ENCODE assay signal across 8 mouse cellular contexts in the genomic region with DNA sequence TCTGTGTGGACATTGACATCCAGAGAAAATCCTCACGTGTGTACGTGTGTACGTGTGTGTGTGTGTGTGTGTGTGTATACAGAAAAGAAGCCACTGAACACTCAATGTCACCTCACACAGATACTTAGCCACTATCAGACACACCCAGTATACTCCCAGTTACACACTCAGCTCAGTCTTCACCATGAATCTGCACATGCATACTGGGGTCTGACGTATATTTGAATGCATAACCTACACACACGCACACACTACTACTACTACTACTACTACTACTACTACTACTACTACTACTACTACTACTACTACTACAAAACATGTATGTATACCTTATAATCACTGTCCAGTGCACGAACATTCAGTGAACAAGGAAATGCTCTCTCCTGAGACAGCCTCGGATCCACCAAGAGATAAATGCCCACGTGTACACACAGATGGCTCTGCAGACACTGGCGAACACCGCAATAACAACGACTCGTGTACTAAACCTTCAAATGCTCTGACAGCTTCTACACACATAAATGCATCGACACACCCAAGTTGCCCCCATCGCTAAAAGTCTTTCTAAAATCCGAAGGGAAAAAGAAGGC. TPM values are rescaled to one million over a fixed set of nuclear protein-coding genes. Genes with fewer than 3 reads are reported as not detected.
A peak's percentile ranks its signal among the peaks of the same experiment; 100 is the strongest.
DNase-seq lines count a peak whose midpoint lies in the region; ATAC-seq and TF ChIP-seq lines count a peak whose summit lies in the region.

No protein-coding gene starts in this region.

- WGBS in lung, embryonic 14.5 days, result 41% methylated on average over 15 of the region's 15 CpGs
- WGBS in forebrain, embryonic 14.5 days, result 55% methylated on average over 15 of the region's 15 CpGs
- WGBS in intestine, postnatal 0 days, result 38% methylated on average over 15 of the region's 15 CpGs
- 46% methylated on average over 15 of the region's 15 CpGs for WGBS in neural tube, embryonic 15.5 days

- no peak for DNase-seq in lung, embryonic 14.5 days
- DNase-seq in lung, postnatal 25 days (ENCODE audit: low spot score), result no peak
- no peak for DNase-seq in forebrain, embryonic 14.5 days (ENCODE audit: low spot score)
- no peak for DNase-seq in natural killer cell, adult 2 months (ENCODE audit: low spot score in 2 of 2)
- no peak for DNase-seq in spleen, adult 12 weeks (ENCODE audit: low spot score)

- peak overlapping the region; percentile 32 for H3K4me3 ChIP-seq in lung, embryonic 14.5 days (ENCODE audit: low read depth, low read length)
- peak overlapping the region; percentile 27 for H3K4me3 ChIP-seq in forebrain, embryonic 14.5 days (ENCODE audit: low read depth, low read length)
- peak overlapping the region; percentile 31 for H3K4me3 ChIP-seq in intestine, postnatal 0 days (ENCODE audit: low read depth, low read length)
- H3K4me3 ChIP-seq in neural tube, embryonic 15.5 days (replicated peaks), result peak overlapping the region; percentile 39

- no peaks in the 10 kb centered on the region for H3K4me1 ChIP-seq in lung, embryonic 14.5 days (ENCODE audit: insufficient read depth)
- peaks cover 5% of the 10 kb centered on the region; the same call in 1 of the 2 replicates for H3K4me1 ChIP-seq in forebrain, embryonic 14.5 days (ENCODE audit: control insufficient read depth, insufficient read depth, low read length)
- no peaks in the 10 kb centered on the region for H3K4me1 ChIP-seq in intestine, postnatal 0 days (replicated peaks; ENCODE audit: control insufficient read depth, insufficient read depth, low read length)
- H3K4me1 ChIP-seq in neural tube, embryonic 15.5 days, result peaks cover 15% of the 10 kb centered on the region

- H3K36me3 ChIP-seq in lung, embryonic 14.5 days (ENCODE audit: insufficient read depth), result no peaks in the 10 kb centered on the region
- no peaks in the 10 kb centered on the region for H3K36me3 ChIP-seq in forebrain, embryonic 14.5 days (ENCODE audit: control insufficient read depth, insufficient read depth, low read length)
- H3K36me3 ChIP-seq in intestine, postnatal 0 days (ENCODE audit: control insufficient read depth, insufficient read depth), result no peaks in the 10 kb centered on the region
- no peaks in the 10 kb centered on the region for H3K36me3 ChIP-seq in neural tube, embryonic 15.5 days

- H3K27me3 ChIP-seq in lung, embryonic 14.5 days (ENCODE audit: insufficient read depth, low read length), result no peaks in the 10 kb centered on the region
- H3K27me3 ChIP-seq in forebrain, embryonic 14.5 days (replicated peaks; ENCODE audit: control insufficient read depth, insufficient read depth, low read length), result no peaks in the 10 kb centered on the region
- H3K27me3 ChIP-seq in intestine, postnatal 0 days (replicated peaks; ENCODE audit: control insufficient read depth, insufficient read depth, low read length), result no peaks in the 10 kb centered on the region
- H3K27me3 ChIP-seq in neural tube, embryonic 15.5 days (replicated peaks), result no peaks in the 10 kb centered on the region

- H3K9me3 ChIP-seq in lung, embryonic 14.5 days (ENCODE audit: low read depth, low read length), result no peaks in the 10 kb centered on the region
- no peaks in the 10 kb centered on the region for H3K9me3 ChIP-seq in forebrain, embryonic 14.5 days (replicated peaks; ENCODE audit: control insufficient read depth, low read length)
- no peaks in the 10 kb centered on the region for H3K9me3 ChIP-seq in intestine, postnatal 0 days (ENCODE audit: control insufficient read depth)
- no peaks in the 10 kb centered on the region for H3K9me3 ChIP-seq in neural tube, embryonic 15.5 days (replicated peaks)

- no peak for TF ChIP-seq CTCF in lung, embryonic 14.5 days (IDR thresholded peaks at IDR 0.05; ENCODE audit: low read depth)
- no peak for TF ChIP-seq CTCF in intestine, postnatal 0 days (IDR thresholded peaks at IDR 0.05; ENCODE audit: low read depth)

- H3K9ac ChIP-seq in lung, embryonic 14.5 days, result peak overlapping the region; percentile 45
- H3K9ac ChIP-seq in forebrain, embryonic 14.5 days (ENCODE audit: low read length), result peak overlapping the region; percentile 60
- no peak overlapping the region for H3K9ac ChIP-seq in intestine, postnatal 0 days (ENCODE audit: low read depth, low read length)
- peak overlapping the region; percentile 48; the same call in 1 of the 2 replicates for H3K9ac ChIP-seq in neural tube, embryonic 15.5 days (replicated peaks)

- peak; percentile 29; the same call in 1 of the 2 replicates for ATAC-seq in lung, embryonic 14.5 days (ENCODE audit: insufficient read depth)
- ATAC-seq in forebrain, embryonic 14.5 days, result peak; percentile 55
- no peak for ATAC-seq in intestine, postnatal 0 days
- ATAC-seq in neural tube, embryonic 15.5 days (ENCODE audit: low FRiP score), result no peak; the same call in 1 of the 2 replicates
- ATAC-seq in megakaryocyte-erythroid progenitor cell, adult 5-6 weeks (replicated peaks; ENCODE audit: low FRiP score, low TSS enrichment, poor library complexity, severe bottlenecking), result no peak

- H3K27ac ChIP-seq in lung, embryonic 14.5 days (ENCODE audit: low read depth), result no peak overlapping the region
- no peak overlapping the region for H3K27ac ChIP-seq in forebrain, embryonic 14.5 days (ENCODE audit: low read depth, low read length)
- H3K27ac ChIP-seq in intestine, postnatal 0 days (ENCODE audit: low read depth, low read length), result no peak overlapping the region
- no peak overlapping the region for H3K27ac ChIP-seq in neural tube, embryonic 15.5 days (replicated peaks)

- peak overlapping the region; percentile 72 for H3K4me2 ChIP-seq in lung, embryonic 14.5 days
- H3K4me2 ChIP-seq in forebrain, embryonic 14.5 days (ENCODE audit: low read length), result peak overlapping the region; percentile 59
- peak overlapping the region; percentile 64 for H3K4me2 ChIP-seq in intestine, postnatal 0 days (replicated peaks; ENCODE audit: low read depth)
- H3K4me2 ChIP-seq in neural tube, embryonic 15.5 days, result peak overlapping the region; percentile 74

RNA-seq across cellular contexts. Expression of gene C1qtnf2, which starts 0.3 kb away (rescaled TPM):
- 2.1 and 2.2 TPM in 2 replicates for polyA plus RNA-seq in lung, embryonic 14.5 days (2014; fragmentation: Nextera tagmentation; extraction: Ambion mirVana)
- 5.6 and 8.7 TPM in 2 replicates for polyA plus RNA-seq in forebrain, embryonic 14.5 days (2014; fragmentation: Nextera tagmentation; extraction: Ambion mirVana)
- polyA plus RNA-seq in intestine, postnatal 0 days (2015; fragmentation: Nextera tagmentation; extraction: Ambion mirVana), result 9.4 and 11.9 TPM in 2 replicates
- 11.5 and 12.6 TPM in 2 replicates for polyA plus RNA-seq in neural tube, embryonic 15.5 days (2015; fragmentation: Nextera tagmentation; extraction: Ambion mirVana)
- not detected in 2 replicates for total RNA-seq in megakaryocyte-erythroid progenitor cell, adult 5-6 weeks (2014; fragmentation: Nextera tagmentation)
- total RNA-seq in megakaryocyte-erythroid progenitor cell, adult 5-6 weeks (2017), result not detected in 2 replicates

RNA-seq across cellular contexts. Expression of gene Slu7, which starts 40.2 kb away (rescaled TPM):
- polyA plus RNA-seq in lung, embryonic 14.5 days (2014; fragmentation: Nextera tagmentation; extraction: Ambion mirVana), result 47.9 and 50.1 TPM in 2 replicates
- polyA plus RNA-seq in forebrain, embryonic 14.5 days (2014; fragmentation: Nextera tagmentation; extraction: Ambion mirVana), result 70.5 and 76.7 TPM in 2 replicates
- 33.6 and 40.3 TPM in 2 replicates for polyA plus RNA-seq in intestine, postnatal 0 days (2015; fragmentation: Nextera tagmentation; extraction: Ambion mirVana)
- 56.5 and 58.9 TPM in 2 replicates for polyA plus RNA-seq in neural tube, embryonic 15.5 days (2015; fragmentation: Nextera tagmentation; extraction: Ambion mirVana)
- 16.9 and 28.6 TPM in 2 replicates for total RNA-seq in megakaryocyte-erythroid progenitor cell, adult 5-6 weeks (2014; fragmentation: Nextera tagmentation)
- 72.0 and 83.0 TPM in 2 replicates for total RNA-seq in megakaryocyte-erythroid progenitor cell, adult 5-6 weeks (2017)

RNA-seq across cellular contexts. Expression of gene Pttg1, which starts 47.7 kb away (rescaled TPM):
- 82.5 and 87.6 TPM in 2 replicates for polyA plus RNA-seq in lung, embryonic 14.5 days (2014; fragmentation: Nextera tagmentation; extraction: Ambion mirVana)
- polyA plus RNA-seq in forebrain, embryonic 14.5 days (2014; fragmentation: Nextera tagmentation; extraction: Ambion mirVana), result 34.9 and 44.3 TPM in 2 replicates
- 88.3 and 88.4 TPM in 2 replicates for polyA plus RNA-seq in intestine, postnatal 0 days (2015; fragmentation: Nextera tagmentation; extraction: Ambion mirVana)
- polyA plus RNA-seq in neural tube, embryonic 15.5 days (2015; fragmentation: Nextera tagmentation; extraction: Ambion mirVana), result 44.3 and 52.7 TPM in 2 replicates
- total RNA-seq in megakaryocyte-erythroid progenitor cell, adult 5-6 weeks (2014; fragmentation: Nextera tagmentation), result 64.6 and 84.7 TPM in 2 replicates
- 59.5 and 64.9 TPM in 2 replicates for total RNA-seq in megakaryocyte-erythroid progenitor cell, adult 5-6 weeks (2017)

RNA-seq across cellular contexts. Expression of gene Ccnjl, which starts 54.9 kb away (rescaled TPM):
- polyA plus RNA-seq in lung, embryonic 14.5 days (2014; fragmentation: Nextera tagmentation; extraction: Ambion mirVana), result 28.1 and 32.9 TPM in 2 replicates
- polyA plus RNA-seq in forebrain, embryonic 14.5 days (2014; fragmentation: Nextera tagmentation; extraction: Ambion mirVana), result 7.7 and 8.7 TPM in 2 replicates
- 15.8 and 19.1 TPM in 2 replicates for polyA plus RNA-seq in intestine, postnatal 0 days (2015; fragmentation: Nextera tagmentation; extraction: Ambion mirVana)
- 11.0 and 14.2 TPM in 2 replicates for polyA plus RNA-seq in neural tube, embryonic 15.5 days (2015; fragmentation: Nextera tagmentation; extraction: Ambion mirVana)
- total RNA-seq in megakaryocyte-erythroid progenitor cell, adult 5-6 weeks (2014; fragmentation: Nextera tagmentation), result 1.7 TPM in 1 of 2 replicates, not detected in the other
- total RNA-seq in megakaryocyte-erythroid progenitor cell, adult 5-6 weeks (2017), result 0.11 and 0.33 TPM in 2 replicates

Comparison
In these comparisons a context has a peak if more than half of its experiments do, and no peak if none do; other contexts are left out.
1. ATAC-seq: peak in lung, embryonic 14.5 days (single experiment) and forebrain, embryonic 14.5 days (single experiment); none in intestine, postnatal 0 days (single experiment), neural tube, embryonic 15.5 days (single experiment) and megakaryocyte-erythroid progenitor cell, adult 5-6 weeks (single experiment).
2. Peak in every context shown above with its lines, with median percentiles within 50 percentile points of each other: H3K4me2 ChIP-seq and H3K4me3 ChIP-seq.